Mouse (Mus musculus): ENCODE measurements at regions not wholly inside any gene's neighbourhood (a gene's known extent, or its start where the extent isn't known, plus 50 kb on each side); places are given as distances from the start of the nearest gene placed in this dataset.

GRCm38 (mm10) chrX:94865531-94866502, 141.4 kb downstream of the Zxdb start:
- TF ChIP-seq CTCF (IDR thresholded peaks at IDR 0.05; ENCODE audit: extremely low read depth, insufficient read depth, insufficient read length, insufficient replicate concordance), result peak; percentile 87
- no peak for TF ChIP-seq POLR2A (IDR thresholded peaks at IDR 0.05; ENCODE audit: low read depth, low read length)

Measured in spleen, adult 2 months (tissue).